Mouse (Mus musculus) G1E (cell line): ENCODE measurements around the gene Myo3b. TPM values are rescaled to one million over a fixed set of nuclear protein-coding genes. Genes with fewer than 3 reads are reported as not detected.

Source experiments
- ATAC-seq: 2 replicates; pipeline ENCODE4 v1.8.0; 2016; ENCODE audit warnings: mild to moderate bottlenecking; ENCODE audit not compliant: insufficient number of reproducible peaks, poor library complexity, low FRiP score, severe bottlenecking; ENCODE audit errors: extremely low read depth
- DNase-seq: peaks from one replicate; pipeline ENCODE4 v3.0.0; 2012; ENCODE audit warnings: low spot score
- H3K27me3 ChIP-seq: 2 replicates; pipeline ENCODE4 v1.6.1; 2012; ENCODE audit warnings: mild to moderate bottlenecking, low read length, inconsistent platforms; ENCODE audit not compliant: insufficient read depth
- H3K36me3 ChIP-seq: replicated peaks from 2 replicates; pipeline ENCODE3; 2012; ENCODE audit warnings: mild to moderate bottlenecking, inconsistent platforms
- H3K4me1 ChIP-seq: 2 replicates; pipeline ENCODE4 v1.6.1; 2012; ENCODE audit warnings: low read depth, low read length, inconsistent platforms, mixed read lengths; ENCODE audit not compliant: insufficient read depth
- H3K4me3 ChIP-seq: 2 replicates; pipeline ENCODE4 v1.5.1; 2012; ENCODE audit warnings: low read depth, mild to moderate bottlenecking, inconsistent platforms, low read length, moderate library complexity, mixed read lengths
- H3K9me3 ChIP-seq: replicated peaks from 2 replicates; pipeline ENCODE4 v1.6.1; 2012; ENCODE audit warnings: inconsistent platforms
- CTCF ChIP-seq: IDR thresholded peaks from 2 replicates; pipeline ENCODE4 v1.5.1; 2012; ENCODE audit warnings: low read depth, low read length, inconsistent platforms, mixed read lengths
- GATA1 ChIP-seq: IDR thresholded peaks from 2 replicates; pipeline ENCODE4 v1.6.1; 2012; ENCODE audit warnings: borderline replicate concordance, low read length, inconsistent platforms, mixed read lengths
- GATA2 ChIP-seq: IDR thresholded peaks from 2 replicates; pipeline ENCODE4 v1.6.1; 2012; ENCODE audit warnings: low read depth, low read length, inconsistent platforms, borderline replicate concordance
- POLR2AphosphoS5 ChIP-seq: IDR thresholded peaks from 2 replicates; pipeline ENCODE4 v1.6.1; 2012; ENCODE audit warnings: low read depth, low read length, inconsistent platforms; ENCODE audit not compliant: insufficient replicate concordance
- TAL1 ChIP-seq: conservative IDR thresholded peaks from 2 replicates; pipeline ENCODE4 v1.6.1; 2012; ENCODE audit warnings: low read depth, low read length, inconsistent platforms, mixed read lengths
- polyA plus RNA-seq: library from polyadenylated mRNA; stranded (reverse); fragments of >175 nt; gene quantifications from 2 replicates; pipeline ENCODE4 v1.2.3, GENCODE M21; 2012
- total RNA-seq, 2 experiments: library from RNA; stranded (forward) in 1 of 2; stranded (reverse) in 1 of 2; fragments of 200-1000 nt in 1 of 2; fragments of >200 nt in 1 of 2; fragmentation: Nextera tagmentation in 1 of 2; gene quantifications; 2 replicates each; pipeline ENCODE4 v1.2.3; 2014 to 2017

Myo3b gene
- total and polyA plus RNA-seq, 3 experiments = 0.05 TPM; not detected in 2

DNA sequence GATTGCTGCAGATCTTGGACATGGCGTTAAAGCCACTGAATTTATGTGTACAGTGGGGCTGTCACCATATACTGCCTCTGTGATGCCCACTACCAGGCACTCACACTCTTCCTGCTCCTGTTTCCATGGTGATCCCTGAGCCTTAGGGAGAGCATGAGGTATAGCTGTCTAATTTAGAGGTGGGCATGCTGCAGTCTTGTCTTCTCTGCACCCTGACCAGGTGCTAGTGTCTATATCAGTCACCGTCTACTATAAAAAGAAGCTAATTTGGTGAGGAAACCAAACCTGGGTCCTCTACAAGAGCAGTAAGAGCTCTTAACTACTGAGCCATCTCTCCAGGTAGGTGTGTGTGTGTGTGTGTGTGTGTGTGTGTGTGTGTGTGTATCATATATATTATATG lies 32.4 kb upstream of the Myo3b start:
- no peak for DNase-seq
- H3K4me1 ChIP-seq = no peaks in the 10 kb centered on the region
- TF ChIP-seq CTCF (no peak), GATA2 (no peak), TAL1 (no peak)
- no peaks in the 10 kb centered on the region for H3K9me3 ChIP-seq
- H3K36me3 ChIP-seq = peaks cover 55% of the 10 kb centered on the region
- H3K4me3 ChIP-seq = no peak overlapping the region
- no peak for ATAC-seq
- H3K27me3 ChIP-seq = no peaks in the 10 kb centered on the region

DNA sequence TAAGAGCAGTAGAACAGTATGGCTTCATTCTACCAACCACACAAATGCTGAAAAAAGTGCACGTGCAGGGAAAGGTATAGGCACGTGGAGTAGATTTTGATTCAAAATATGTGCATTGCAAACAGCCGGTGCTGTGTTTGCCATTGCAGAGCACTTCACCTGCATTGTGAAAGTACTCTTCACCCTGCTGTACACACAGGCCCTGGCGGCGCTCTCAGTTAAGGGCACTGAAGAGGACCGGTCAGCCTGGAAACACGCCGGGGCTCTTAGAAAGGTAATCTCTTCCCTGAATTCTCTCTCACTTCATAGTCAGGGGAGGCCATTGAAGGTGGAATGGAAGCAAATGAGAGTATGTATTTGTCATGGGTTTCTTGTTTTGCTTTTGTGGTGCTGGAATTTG lies 26.0 kb upstream of the Myo3b start:
- Histone ChIP-seq H3K27me3 (no peaks in the 10 kb centered on the region), H3K9me3 (no peaks in the 10 kb centered on the region), H3K4me3 (no peak overlapping the region), H3K4me1 (no peaks in the 10 kb centered on the region), H3K36me3 (peaks cover 62% of the 10 kb centered on the region)
- DNase-seq = no peak
- ATAC-seq = no peak
- TF ChIP-seq POLR2AphosphoS5 (no peak), TAL1 (no peak), GATA2 (no peak), GATA1 (no peak), CTCF (no peak)

DNA sequence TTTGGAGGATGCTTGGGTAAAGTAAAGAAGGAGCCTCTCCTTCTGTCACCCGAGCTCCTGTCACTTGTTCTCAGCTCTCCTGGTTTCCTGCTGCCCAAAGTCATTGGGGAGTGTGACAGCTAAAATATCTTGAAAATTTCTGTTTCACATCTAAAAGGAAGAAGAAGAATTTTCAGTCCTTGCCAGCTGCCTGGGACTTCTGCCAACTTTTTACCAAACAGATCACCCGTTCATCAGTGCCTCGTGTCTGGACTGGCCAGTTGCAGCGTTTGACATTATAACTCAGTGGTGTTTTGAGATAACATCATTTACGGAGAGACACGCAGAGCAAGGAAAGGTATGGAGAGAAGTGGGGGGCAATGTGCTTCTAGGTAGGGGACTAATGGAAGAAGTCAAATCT lies 20.7 kb upstream of the Myo3b start:
- H3K27me3 ChIP-seq = no peaks in the 10 kb centered on the region
- DNase-seq = no peak
- no peak for ATAC-seq
- no peak overlapping the region for H3K4me3 ChIP-seq
- H3K4me1 ChIP-seq = no peaks in the 10 kb centered on the region
- peaks cover 70% of the 10 kb centered on the region for H3K36me3 ChIP-seq
- TF ChIP-seq POLR2AphosphoS5 (no peak), TAL1 (no peak), GATA2 (no peak), CTCF (no peak), GATA1 (no peak)
- H3K9me3 ChIP-seq = no peaks in the 10 kb centered on the region

DNA sequence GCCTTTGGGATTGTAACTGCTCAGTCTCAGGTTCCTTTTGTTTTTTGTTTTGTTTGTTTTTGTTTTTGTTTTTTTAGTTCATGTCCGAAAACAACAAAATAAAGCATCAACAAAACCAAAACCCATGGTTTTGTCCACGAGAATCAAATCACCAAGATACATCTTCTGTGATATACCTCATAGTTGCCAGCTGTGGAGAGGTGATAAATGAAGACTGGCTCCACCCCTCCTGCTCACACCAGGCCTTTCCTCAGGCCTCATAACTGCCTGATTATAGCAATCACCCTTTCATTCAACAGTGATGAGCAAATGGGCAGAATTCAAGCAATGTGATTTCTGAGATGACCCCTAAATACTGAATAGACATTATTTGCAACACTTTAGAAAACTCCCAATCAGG lies 14.5 kb upstream of the Myo3b start:
- no peaks in the 10 kb centered on the region for H3K27me3 ChIP-seq
- peaks cover 37% of the 10 kb centered on the region for H3K36me3 ChIP-seq
- TF ChIP-seq CTCF (no peak), GATA1 (no peak), POLR2AphosphoS5 (no peak), TAL1 (no peak), GATA2 (no peak)
- no peak for ATAC-seq
- no peak overlapping the region for H3K4me3 ChIP-seq
- no peaks in the 10 kb centered on the region for H3K4me1 ChIP-seq
- DNase-seq = no peak
- H3K9me3 ChIP-seq = no peaks in the 10 kb centered on the region

DNA sequence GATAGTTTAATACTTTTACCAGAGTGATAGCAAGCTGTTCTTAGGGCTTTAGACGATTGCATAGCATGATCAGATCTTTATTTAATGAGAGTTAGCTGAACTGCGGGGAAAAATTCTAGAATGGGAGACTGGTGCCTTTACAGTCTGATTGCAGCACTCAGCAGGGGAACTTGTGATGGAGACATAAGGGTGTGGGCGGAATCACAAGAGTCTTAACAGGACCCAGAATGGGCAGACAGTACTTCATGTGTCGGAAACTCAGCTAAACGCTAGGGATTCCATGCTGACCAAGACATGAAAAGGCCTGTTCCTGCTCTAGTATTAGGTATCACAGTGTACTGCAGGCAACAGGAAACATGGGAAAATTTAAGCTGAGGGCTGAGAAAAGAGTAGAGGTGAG lies 13.2 kb upstream of the Myo3b start:
- no peak overlapping the region for H3K4me3 ChIP-seq
- no peaks in the 10 kb centered on the region for H3K4me1 ChIP-seq
- TF ChIP-seq GATA1 = no peak
- TF ChIP-seq GATA2 = no peak
- TF ChIP-seq TAL1 = no peak
- no peak for TF ChIP-seq POLR2AphosphoS5
- TF ChIP-seq CTCF = no peak
- no peaks in the 10 kb centered on the region for H3K9me3 ChIP-seq
- ATAC-seq (no peak), DNase-seq (no peak)
- H3K27me3 ChIP-seq = peaks cover 3% of the 10 kb centered on the region; the same call in 1 of the 2 replicates
- peaks cover 31% of the 10 kb centered on the region for H3K36me3 ChIP-seq

DNA sequence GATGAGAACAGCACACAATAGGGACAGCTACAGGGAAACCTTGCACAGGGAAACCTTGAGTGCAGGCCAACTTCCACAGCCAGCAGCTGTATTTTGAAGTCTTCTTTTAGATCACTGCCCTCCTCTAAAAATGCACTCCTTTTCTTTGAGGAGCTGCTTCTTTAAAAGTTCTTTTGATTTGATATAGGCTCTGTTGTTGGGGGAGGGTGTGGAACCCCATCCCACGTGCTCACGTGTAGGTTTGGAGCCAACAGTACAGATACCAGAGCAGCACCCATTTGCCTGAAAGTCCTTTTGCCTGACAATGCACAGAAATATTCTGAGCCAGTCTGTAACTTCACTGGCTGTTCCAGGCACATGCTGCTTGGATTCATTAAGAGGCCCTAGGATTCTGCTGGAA lies 7.5 kb upstream of the Myo3b start:
- peaks cover 9% of the 10 kb centered on the region for H3K27me3 ChIP-seq
- no peak overlapping the region for H3K4me3 ChIP-seq
- no peaks in the 10 kb centered on the region for H3K9me3 ChIP-seq
- H3K4me1 ChIP-seq = no peaks in the 10 kb centered on the region
- no peak for TF ChIP-seq POLR2AphosphoS5
- TF ChIP-seq CTCF = no peak
- TF ChIP-seq GATA1 = no peak
- no peak for TF ChIP-seq GATA2
- TF ChIP-seq TAL1 = no peak
- H3K36me3 ChIP-seq = no peaks in the 10 kb centered on the region
- DNase-seq (no peak), ATAC-seq (no peak)

DNA sequence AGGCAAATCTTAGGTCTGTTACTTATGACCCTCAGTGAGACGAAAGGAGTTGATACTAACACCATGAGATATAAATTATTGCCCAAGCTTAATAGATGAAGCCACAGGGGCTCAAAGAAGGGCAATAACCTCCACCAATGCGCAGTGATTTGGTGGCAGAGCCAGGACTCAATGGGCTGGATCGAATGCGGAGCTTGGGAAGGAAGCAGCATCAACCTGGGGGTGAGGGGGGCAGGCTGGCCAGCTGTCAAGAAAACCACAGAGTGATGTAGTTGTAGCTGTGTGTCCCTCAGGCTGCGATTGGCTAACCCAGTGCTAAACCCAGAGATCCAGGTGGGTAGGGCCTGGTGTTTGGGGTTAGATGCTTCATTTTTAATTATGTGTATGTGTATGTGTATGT lies 4.0 kb upstream of the Myo3b start:
- H3K9me3 ChIP-seq = no peaks in the 10 kb centered on the region
- no peaks in the 10 kb centered on the region for H3K36me3 ChIP-seq
- no peak overlapping the region for H3K4me3 ChIP-seq
- no peak for TF ChIP-seq POLR2AphosphoS5
- DNase-seq (no peak), ATAC-seq (no peak)
- H3K4me1 ChIP-seq = no peaks in the 10 kb centered on the region
- peaks cover 9% of the 10 kb centered on the region for H3K27me3 ChIP-seq
